Mouse (Mus musculus) monocyte, adult 5-6 weeks (primary cell): ENCODE data around the gene Cdh12. TPM values are rescaled to one million over a fixed set of nuclear protein-coding genes. Genes with fewer than 3 reads are reported as not detected.

ENCODE experiments used
- ATAC-seq: fragments of 153-309, 156-312 bp; replicated peaks from 2 replicates; pipeline ENCODE4 v1.8.0; 2017; ENCODE audit warnings: mild to moderate bottlenecking; ENCODE audit not compliant: low TSS enrichment, insufficient number of reproducible peaks, severe bottlenecking, poor library complexity, low FRiP score
- total RNA-seq: library from RNA; stranded (forward); fragments of 200-1000, 200-491, 200-594 nt; gene quantifications from 3 replicates; pipeline ENCODE4 v1.2.3, GENCODE M21; 2017

Cdh12 gene
- total RNA-seq, 1 experiment from 2014 or later = not detected

DNA sequence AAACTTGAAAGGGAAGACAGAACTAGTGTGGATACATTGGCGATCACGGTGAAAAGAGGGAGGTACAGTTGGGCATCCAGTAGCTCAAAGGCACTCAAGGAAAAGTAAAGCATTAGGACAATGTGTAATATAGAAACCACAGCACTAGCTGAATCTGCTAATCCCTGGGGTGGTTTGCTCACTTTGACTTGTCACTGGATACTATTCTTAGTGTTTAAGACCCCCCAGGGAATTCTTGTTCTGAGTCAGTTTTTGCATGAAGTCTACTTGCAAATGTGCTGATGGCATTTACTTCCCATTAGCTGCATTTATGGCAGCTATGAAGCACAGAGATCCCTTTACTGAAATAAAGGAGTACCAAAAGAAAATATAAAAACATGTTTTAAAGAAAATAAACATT lies 1095.7 kb downstream of the Cdh12 start:
- no peak for ATAC-seq

DNA sequence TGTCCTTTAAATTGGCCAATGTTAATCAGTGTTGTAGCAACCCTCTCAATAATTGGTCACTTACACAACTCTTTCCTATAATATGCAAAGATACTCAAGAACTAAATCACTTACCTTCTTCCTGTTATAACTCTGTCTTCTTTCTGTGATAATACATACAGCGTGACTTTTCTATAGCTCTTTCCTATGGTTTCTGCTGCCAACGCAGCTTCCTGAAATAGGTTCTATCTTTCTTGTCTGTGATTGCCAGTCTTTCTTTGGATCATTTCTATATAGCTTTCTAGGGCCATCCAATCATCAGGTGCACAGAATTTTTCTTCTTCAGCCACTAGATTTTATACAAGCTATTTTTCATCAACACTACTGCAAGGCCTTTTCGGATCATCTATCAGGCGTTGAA lies 1106.9 kb downstream of the Cdh12 start:
- no peak for ATAC-seq

- no peak for ATAC-seq
Measured at GRCm38 (mm10) chr15:21566314-21567051, 1117.4 kb downstream of the Cdh12 start.

DNA sequence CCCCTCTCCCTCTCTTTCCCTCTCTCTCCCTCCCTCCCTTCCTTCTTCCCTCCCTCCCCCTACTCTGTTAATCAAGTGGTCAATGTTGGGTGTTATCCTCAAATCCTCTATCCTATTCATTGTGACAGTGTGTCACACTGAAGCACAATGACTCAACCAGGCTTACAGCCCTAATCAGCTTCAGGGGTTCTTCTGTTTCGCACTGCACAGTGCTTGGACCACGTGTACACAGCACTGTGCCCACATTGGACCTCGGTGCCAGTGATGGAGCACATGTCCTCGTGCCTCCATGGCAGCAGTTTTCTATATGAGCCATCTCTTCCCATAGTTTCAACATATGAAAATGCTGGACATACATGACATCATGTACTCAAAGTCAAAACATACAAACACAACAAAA lies 1155.4 kb downstream of the Cdh12 start:
- ATAC-seq = no peak

Other genes starting within 250 kb of the Cdh12 start
- gene Acot10, start 217.5 kb downstream of the Cdh12 start, total RNA-seq = not detected in 3 replicates